Mouse (Mus musculus) layer of hippocampus, adult 18-20 months (tissue): Measurements from ENCODE around the gene Zfp526. TPM values are rescaled to one million over a fixed set of nuclear protein-coding genes. Genes with fewer than 3 reads are reported as not detected.

Experiments
- microRNA-seq, 2 experiments: library from miRNA; unstranded; fragments of <30 nt; microRNA quantifications; one replicate each; pipeline ENCODE4 v1.2.0; 2021
- total RNA-seq, 2 experiments: library from RNA; stranded (reverse); gene quantifications; 2 replicates each; pipeline ENCODE4 v1.2.3; 2021

Gene Zfp526
- total RNA-seq, 2 experiments from 2014 or later = 12.6 to 12.7 TPM

Small RNA genes lying within 50 kb of the gene (microRNA-seq; reads per million reads assigned to microRNA genes)
- 0 to 0.25 reads per million in 2 experiments for gene Mir7048

Other genes starting within 250 kb of the Zfp526 start
- 100 to 1,000 TPM; 318 to 321 TPM for gene Rabac1, start 248.7 kb upstream of the Zfp526 start, total RNA-seq
- gene Atp1a3, start 215.5 kb upstream of the Zfp526 start, total RNA-seq = 1,000 to 10,000 TPM; 2,544 to 2,610 TPM
- gene Grik5, start 149.1 kb upstream of the Zfp526 start, total RNA-seq = 100 to 1,000 TPM; 213 to 225 TPM
- 10 to 100 TPM; 30.9 to 33.2 TPM for gene Zfp574, start 148.9 kb upstream of the Zfp526 start, total RNA-seq
- 1 to 10 TPM; 6.9 to 8.1 TPM for gene Pou2f2, start 41.7 kb upstream of the Zfp526 start, total RNA-seq
- gene Dedd2, start 810 bp upstream of the Zfp526 start, total RNA-seq = 10 to 100 TPM; 26.8 to 29.9 TPM
- 100 to 1,000 TPM; 208 to 221 TPM for gene Gsk3a, start 16.4 kb downstream of the Zfp526 start, total RNA-seq
- gene Erf, start 29.3 kb downstream of the Zfp526 start, total RNA-seq = 10 to 100 TPM; 43.1 to 46.3 TPM
- 100 to 1,000 TPM; 198 to 203 TPM for gene Cic, start 46.3 kb downstream of the Zfp526 start, total RNA-seq
- 10 to 100 TPM; 19.3 to 27.7 TPM for gene Pafah1b3, start 76.6 kb downstream of the Zfp526 start, total RNA-seq
- gene Prr19, start 80.0 kb downstream of the Zfp526 start, total RNA-seq = not detected
- gene Tmem145, start 84.7 kb downstream of the Zfp526 start, total RNA-seq = 10 to 100 TPM; 23.0 to 25.0 TPM
- 10 to 100 TPM; 99.1 to 99.9 TPM for gene Megf8, start 95.7 kb downstream of the Zfp526 start, total RNA-seq
- not detected for gene Cnfn, start 148.3 kb downstream of the Zfp526 start, total RNA-seq
- gene Lipe, start 177.3 kb downstream of the Zfp526 start, total RNA-seq = 10 to 100 TPM in 1 of 2 experiments, 1 to 10 TPM in 1; 9.4 to 11.0 TPM
- gene Cxcl17, start 191.5 kb downstream of the Zfp526 start, total RNA-seq = not detected